Mouse (Mus musculus): ENCODE measurements around the gene Xkr8. TPM values are rescaled to one million over a fixed set of nuclear protein-coding genes. Genes with fewer than 3 reads are reported as not detected.
"Not testable (repeated sequence)": the region's sequence is repeated elsewhere in the genome, so short reads cannot be mapped to it uniquely, and the experiment has no call there.

Gene Xkr8
- 3.5 and 3.6 TPM in 2 replicates for polyA plus RNA-seq (2015; fragmentation: Nextera tagmentation; extraction: Ambion mirVana)

DNA sequence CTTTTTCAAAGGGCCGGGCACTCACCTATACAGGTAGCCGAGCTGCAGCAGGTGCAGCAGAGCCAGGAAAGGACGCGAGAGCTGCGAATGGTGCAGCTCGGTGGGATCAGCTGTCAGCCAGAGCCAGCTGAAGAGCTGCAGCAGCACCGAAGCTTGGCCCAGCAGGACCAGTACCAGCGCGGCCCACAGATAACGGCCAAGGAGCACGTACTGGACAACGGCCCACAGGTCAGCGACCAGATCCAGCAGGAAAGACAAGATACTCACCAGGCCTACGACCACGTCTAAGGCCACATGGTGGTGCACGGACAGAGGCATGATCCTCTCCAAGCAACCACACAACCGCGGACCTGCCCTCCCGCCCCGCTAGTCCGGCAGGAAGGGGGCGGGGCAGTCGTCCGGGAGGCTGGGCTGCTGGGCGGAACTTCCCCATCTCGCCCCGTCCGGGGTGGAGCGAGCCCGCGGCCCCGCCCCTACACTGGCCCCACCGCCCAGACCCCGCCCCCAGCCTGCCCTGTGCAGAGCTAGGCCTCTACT lies at the start of gene Xkr8:
Gene Xkr8 (minus strand): TSS at position 399 of the 537 bp plus-strand sequence.
- no peaks in the 10 kb centered on the region for H3K9me3 ChIP-seq (replicated peaks)
- peak within 1 kb of the TSS; percentile 91 for H3K4me2 ChIP-seq
- H3K36me3 ChIP-seq, result peaks cover 3% of the 10 kb centered on the region; the same call in 1 of the 2 replicates
- WGBS (ENCODE audit: insufficient replicate concordance), result under 1% methylated on average over 34 of the region's 34 CpGs
- peak within 1 kb of the TSS; percentile 65 for H3K4me3 ChIP-seq (replicated peaks)
- H3K4me1 ChIP-seq (replicated peaks), result peaks cover 44% of the 10 kb centered on the region
- no peak within 1 kb of the TSS; the same call in 1 of the 2 replicates for H3K27ac ChIP-seq
- peak within 1 kb of the TSS; percentile 72 for H3K9ac ChIP-seq
- ATAC-seq (ENCODE audit: low read depth), result peak; percentile 94
- DNase-seq, result peak; percentile 84
- H3K27me3 ChIP-seq, result no peaks in the 10 kb centered on the region

DNA sequence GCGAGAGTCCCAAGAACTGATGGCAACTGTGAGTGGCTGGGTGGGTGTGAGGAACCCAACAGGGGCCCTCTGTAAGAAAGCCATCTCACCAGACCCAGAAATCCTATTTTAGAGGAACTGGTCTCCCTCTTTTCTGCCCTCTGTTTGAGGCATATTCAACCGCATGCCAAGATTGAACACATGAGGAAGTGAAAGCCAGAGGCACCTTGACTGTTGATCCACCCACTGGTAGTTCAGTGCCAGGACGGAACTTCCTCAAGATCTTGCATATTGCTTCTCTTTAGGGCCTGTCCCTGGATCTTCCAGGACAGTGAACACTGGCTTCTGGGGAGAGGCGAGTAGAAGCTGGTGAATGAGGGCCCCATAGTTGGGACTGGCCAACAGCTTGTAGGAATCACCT lies 47.9 kb upstream of the Xkr8 start:
- no peak overlapping the region for H3K9ac ChIP-seq
- DNase-seq (no peak), ATAC-seq (ENCODE audit: low read depth) (no peak)
- H3K27me3 ChIP-seq, result no peaks in the 10 kb centered on the region
- no peaks in the 10 kb centered on the region for H3K9me3 ChIP-seq (replicated peaks)
- WGBS (ENCODE audit: insufficient replicate concordance), result 79% methylated on average over 4 of the region's 4 CpGs
- H3K4me3 ChIP-seq (replicated peaks), result no peak overlapping the region
- no peak overlapping the region for H3K27ac ChIP-seq
- peaks cover 17% of the 10 kb centered on the region for H3K4me1 ChIP-seq (replicated peaks)
- H3K36me3 ChIP-seq, result peaks cover 55% of the 10 kb centered on the region
- no peak overlapping the region for H3K4me2 ChIP-seq

DNA sequence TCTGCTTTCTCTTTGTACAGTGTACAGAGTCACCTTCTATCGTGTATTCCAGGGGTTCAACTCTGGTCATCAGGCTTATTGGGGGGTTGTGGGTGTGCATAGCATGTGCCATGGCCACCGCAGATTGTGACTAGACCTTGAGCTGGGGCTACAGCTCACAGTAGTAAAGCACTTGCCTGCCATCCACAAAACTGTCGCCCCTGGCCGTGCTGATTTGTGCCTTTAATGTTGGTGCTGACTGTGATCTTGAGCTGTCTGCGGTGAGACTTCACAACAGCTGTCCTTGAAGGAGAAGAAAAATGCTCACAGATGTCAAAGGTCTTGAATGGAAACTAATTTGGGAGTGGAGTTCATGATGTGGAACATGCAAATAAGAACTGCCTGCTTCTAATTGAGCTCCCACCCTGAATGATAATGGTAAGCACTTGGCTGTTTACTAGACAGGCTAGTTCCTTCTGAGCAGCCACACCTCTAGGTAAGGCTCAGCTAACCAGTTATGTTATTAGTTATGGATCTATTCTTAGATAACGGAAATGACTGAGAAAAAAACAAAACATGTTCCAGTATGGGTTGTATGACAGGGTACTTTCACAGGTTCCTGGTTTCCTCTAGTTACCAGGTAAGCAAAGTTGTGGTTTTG lies 46.3 kb upstream of the Xkr8 start:
- no peaks in the 10 kb centered on the region for H3K9me3 ChIP-seq (replicated peaks)

DNA sequence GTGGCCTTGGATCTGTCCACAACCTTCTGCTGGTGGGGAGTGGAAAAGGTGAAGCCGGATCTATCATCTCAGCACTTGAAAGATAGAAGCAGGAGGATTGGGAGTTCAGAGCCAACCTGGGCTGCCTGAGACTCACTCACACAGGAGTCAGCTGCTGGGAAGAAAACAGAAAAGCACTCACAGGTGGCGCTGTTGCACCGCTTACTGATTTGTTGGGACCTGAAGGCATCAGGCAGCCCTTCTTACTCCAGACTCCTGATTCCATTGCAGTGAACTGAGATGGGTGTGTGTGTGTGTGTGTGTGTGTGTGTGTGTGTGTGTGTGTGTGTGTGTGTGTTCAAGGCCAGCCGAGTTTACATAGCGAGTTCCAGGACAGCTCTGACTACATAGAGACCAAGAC lies 44.4 kb upstream of the Xkr8 start:
- Histone ChIP-seq H3K4me3 (replicated peaks) (no peak overlapping the region), H3K27ac (no peak overlapping the region), H3K4me1 (replicated peaks) (no peaks in the 10 kb centered on the region), H3K36me3 (peaks cover 89% of the 10 kb centered on the region), H3K9me3 (replicated peaks) (no peaks in the 10 kb centered on the region), H3K4me2 (no peak overlapping the region), H3K9ac (no peak overlapping the region), H3K27me3 (no peaks in the 10 kb centered on the region)
- ATAC-seq (ENCODE audit: low read depth), result no peak
- WGBS (ENCODE audit: insufficient replicate concordance), result 85% methylated on average over 5 of the region's 5 CpGs
- DNase-seq, result peak; percentile 30

More for the DNA sequence above, 46.3 kb upstream of the Xkr8 start:
- Histone ChIP-seq H3K4me1 (replicated peaks) (peaks cover 11% of the 10 kb centered on the region), H3K4me3 (replicated peaks) (no peak overlapping the region), H3K4me2 (no peak overlapping the region), H3K27ac (no peak overlapping the region), H3K9ac (no peak overlapping the region), H3K36me3 (peaks cover 70% of the 10 kb centered on the region), H3K27me3 (no peaks in the 10 kb centered on the region)
- ATAC-seq (ENCODE audit: low read depth) (no peak), DNase-seq (no peak)
- 92% methylated on average over 6 of the region's 6 CpGs for WGBS (ENCODE audit: insufficient replicate concordance)

DNA sequence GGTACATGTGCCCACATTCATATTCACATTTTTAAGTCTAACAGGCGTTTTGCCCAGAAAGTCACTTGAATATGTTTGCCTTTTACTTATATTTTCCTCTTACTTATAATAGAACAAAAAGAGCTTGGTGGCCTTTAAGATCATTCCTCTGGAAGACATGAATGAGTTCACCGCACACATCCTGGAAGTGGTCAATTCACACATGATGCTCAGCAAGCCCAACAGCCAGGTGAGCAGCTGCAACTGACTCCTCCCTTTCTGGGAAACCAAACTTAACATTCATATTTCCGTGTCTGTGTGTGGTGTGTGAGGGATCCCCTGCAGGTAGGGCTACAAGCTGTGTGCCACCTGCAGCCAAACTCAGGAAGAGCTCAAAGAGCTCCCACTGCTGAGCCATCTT lies 42.6 kb upstream of the Xkr8 start:
- no peak for ATAC-seq (ENCODE audit: low read depth)
- Histone ChIP-seq H3K36me3 (peaks cover 99% of the 10 kb centered on the region), H3K9ac (no peak overlapping the region), H3K27ac (no peak overlapping the region), H3K27me3 (no peaks in the 10 kb centered on the region), H3K4me1 (replicated peaks) (peaks cover 9% of the 10 kb centered on the region), H3K4me3 (replicated peaks) (no peak overlapping the region), H3K9me3 (replicated peaks) (no peaks in the 10 kb centered on the region), H3K4me2 (no peak overlapping the region)
- DNase-seq, result no peak
- WGBS (ENCODE audit: insufficient replicate concordance), result 72% methylated on average over 3 of the region's 3 CpGs

DNA sequence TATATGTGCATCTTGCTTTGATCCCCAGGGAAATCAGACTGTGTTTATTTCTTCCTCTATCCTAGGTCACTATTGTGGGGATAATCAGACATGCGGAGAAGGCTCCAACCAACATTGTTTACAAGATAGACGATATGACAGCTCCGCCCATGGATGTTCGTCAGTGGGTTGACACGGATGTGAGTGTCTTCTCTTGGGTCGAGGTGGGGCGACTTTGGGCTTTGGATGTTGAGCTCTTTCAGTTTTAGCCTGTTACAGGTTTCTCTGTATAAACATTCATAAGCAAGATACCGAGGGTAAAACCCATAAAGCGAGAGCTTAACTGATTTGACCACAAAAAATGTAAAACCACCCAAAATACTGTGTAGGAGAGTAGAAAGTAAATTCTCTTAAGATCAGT lies 39.4 kb upstream of the Xkr8 start:
- no peak for ATAC-seq (ENCODE audit: low read depth)
- Histone ChIP-seq H3K27me3 (no peaks in the 10 kb centered on the region), H3K4me3 (replicated peaks) (no peak overlapping the region), H3K4me1 (replicated peaks) (peaks cover 28% of the 10 kb centered on the region), H3K9ac (no peak overlapping the region; the same call in 1 of the 2 replicates), H3K36me3 (peaks cover 68% of the 10 kb centered on the region), H3K4me2 (no peak overlapping the region), H3K27ac (no peak overlapping the region), H3K9me3 (replicated peaks) (no peaks in the 10 kb centered on the region)
- no peak for DNase-seq
- 80% methylated on average over 9 of the region's 9 CpGs for WGBS (ENCODE audit: insufficient replicate concordance)

DNA sequence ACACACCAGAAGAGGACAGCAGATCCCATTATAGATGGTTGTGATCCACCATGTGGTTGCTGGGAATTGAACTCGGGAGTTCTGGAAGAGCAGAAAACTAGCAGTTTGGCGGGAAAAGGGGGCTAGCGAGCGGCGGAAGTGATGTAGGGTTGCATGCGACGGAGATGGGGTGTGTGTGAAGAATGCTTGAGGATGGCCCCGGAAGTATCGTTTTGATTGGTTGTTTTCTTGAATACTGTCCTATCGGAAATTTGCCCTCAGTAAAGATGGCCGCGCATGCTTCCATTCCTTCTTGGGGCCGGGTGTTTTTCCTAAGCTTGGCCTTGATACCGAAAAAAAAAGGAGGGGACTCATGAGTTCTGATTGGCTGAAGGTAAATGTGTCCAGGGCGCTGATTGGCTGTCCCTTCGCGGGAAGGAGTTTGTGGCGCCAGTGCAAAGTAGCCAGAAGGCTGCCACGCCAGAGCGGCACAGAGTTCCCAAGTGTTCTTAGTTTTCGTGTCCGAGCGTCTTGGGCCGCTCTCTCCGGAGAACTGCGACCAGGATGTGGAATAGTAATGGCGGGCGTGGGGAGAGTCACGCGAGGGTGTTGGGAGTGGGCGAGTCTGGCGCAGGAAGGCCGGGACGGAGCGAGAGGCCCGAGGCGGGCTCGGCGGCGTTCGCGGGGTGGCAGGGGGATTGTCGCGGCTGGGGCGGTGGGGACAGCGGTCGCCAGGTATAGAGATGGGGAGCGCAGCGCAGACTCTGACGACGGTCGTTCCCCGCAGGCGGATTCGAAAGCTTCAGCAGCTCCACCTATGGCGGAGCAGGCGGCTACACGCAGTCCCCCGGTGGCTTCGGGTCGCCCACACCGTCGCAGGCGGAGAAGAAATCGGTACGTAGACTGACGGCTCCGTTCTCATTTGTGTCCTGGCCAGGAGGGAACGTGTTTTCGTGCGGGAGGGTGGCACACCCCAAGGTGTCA lies 35.8 kb upstream of the Xkr8 start, which contains the start of gene Rpa2:
Gene Rpa2 (plus strand): TSS at position 419 of the 963 bp plus-strand sequence.
- DNase-seq (peak; percentile 99), ATAC-seq (ENCODE audit: low read depth) (peak; percentile 93)
- Histone ChIP-seq H3K9ac (peak within 1 kb of the TSS; percentile 93), H3K9me3 (replicated peaks) (no peaks in the 10 kb centered on the region), H3K27ac (peak within 1 kb of the TSS; percentile 86), H3K4me3 (replicated peaks) (peak within 1 kb of the TSS; percentile 93), H3K4me2 (peak within 1 kb of the TSS; percentile 83), H3K27me3 (no peaks in the 10 kb centered on the region), H3K4me1 (replicated peaks) (peaks cover 28% of the 10 kb centered on the region), H3K36me3 (peaks cover 33% of the 10 kb centered on the region)
- WGBS (ENCODE audit: insufficient replicate concordance), result under 1% methylated on average over 71 of the region's 71 CpGs

DNA sequence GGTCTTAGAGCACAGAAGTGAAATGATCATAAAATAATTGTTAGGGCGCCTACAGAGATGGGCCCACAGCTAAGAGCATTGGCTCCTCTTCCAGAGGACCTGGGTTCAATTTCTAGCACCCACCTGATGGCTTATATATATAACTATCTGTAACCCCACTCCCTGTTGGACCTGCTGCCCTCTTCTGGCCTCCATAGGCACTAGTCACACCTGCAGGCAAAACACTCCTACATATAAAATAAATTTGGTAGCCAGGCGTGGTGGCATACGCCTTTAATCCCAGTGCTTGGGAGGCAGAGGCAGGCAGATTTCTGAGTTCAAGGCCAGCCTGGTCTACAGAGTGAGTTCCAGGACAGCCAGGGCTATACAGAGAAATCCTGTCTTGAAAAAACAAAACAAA lies 30.8 kb upstream of the Xkr8 start:
- H3K4me3 ChIP-seq (replicated peaks); H3K36me3 ChIP-seq; H3K9ac ChIP-seq; H3K4me2 ChIP-seq; ATAC-seq (ENCODE audit: low read depth); H3K27me3 ChIP-seq; H3K9me3 ChIP-seq (replicated peaks); H3K27ac ChIP-seq; DNase-seq: not testable (repeated sequence)
- WGBS (ENCODE audit: insufficient replicate concordance), result 64% methylated on average over 3 of the region's 3 CpGs
- H3K4me1 ChIP-seq (replicated peaks), result peaks cover 13% of the 10 kb centered on the region; the same call in 1 of the 2 replicates

DNA sequence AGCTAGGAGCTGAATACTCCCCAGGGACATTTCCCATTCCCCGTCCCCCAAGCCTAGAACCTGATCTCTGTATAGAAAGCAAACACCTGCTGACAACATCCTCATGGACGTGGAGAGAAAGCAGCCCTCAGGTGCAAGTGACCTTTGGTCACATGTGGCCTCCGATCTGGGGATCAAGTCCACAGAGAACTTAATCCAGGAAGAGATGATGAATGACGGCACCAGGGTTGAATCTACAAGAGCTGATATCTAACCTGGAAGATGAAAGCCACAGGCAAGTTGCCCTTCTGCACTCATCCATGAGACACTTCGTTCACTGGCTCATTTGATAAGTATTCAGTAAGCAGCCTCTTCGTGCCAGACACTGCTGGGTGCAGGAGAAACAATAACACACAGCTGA lies 30.3 kb upstream of the Xkr8 start:
- ATAC-seq (ENCODE audit: low read depth), result no peak
- peaks cover 11% of the 10 kb centered on the region for H3K27me3 ChIP-seq
- H3K4me2 ChIP-seq, result no peak overlapping the region

DNA sequence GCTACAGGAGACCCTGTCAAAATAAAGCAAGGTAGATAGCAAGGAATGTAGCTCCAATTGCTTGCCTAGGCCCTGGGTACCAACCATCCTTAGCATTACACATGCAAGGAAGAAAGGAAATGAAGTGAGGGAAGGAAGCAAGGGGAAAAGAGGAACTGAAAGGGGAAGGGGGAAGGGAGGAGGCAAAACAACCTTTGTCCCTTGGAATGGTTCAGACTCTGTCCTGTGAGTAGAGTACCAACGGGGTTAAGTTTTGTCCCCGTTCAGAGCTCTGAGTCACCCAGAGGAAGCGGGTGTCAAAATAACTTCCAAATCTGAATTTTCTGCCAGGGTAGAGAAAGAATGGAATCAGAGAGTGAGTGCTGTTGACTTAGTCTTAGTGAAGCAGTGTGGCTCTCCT lies 27.9 kb upstream of the Xkr8 start:
- H3K9ac ChIP-seq, result no peak overlapping the region
- 24% methylated on average over 3 of the region's 3 CpGs for WGBS (ENCODE audit: insufficient replicate concordance)
- H3K27ac ChIP-seq, result no peak overlapping the region
- no peak; the same call in 1 of the 2 replicates for ATAC-seq (ENCODE audit: low read depth)
- H3K36me3 ChIP-seq, result no peaks in the 10 kb centered on the region
- peaks cover 34% of the 10 kb centered on the region for H3K27me3 ChIP-seq
- no peak overlapping the region for H3K4me2 ChIP-seq
- H3K4me3 ChIP-seq (replicated peaks), result no peak overlapping the region
- no peaks in the 10 kb centered on the region for H3K9me3 ChIP-seq (replicated peaks)
- peaks cover 15% of the 10 kb centered on the region; the same call in 1 of the 2 replicates for H3K4me1 ChIP-seq (replicated peaks)
- no peak for DNase-seq

More for the DNA sequence above, 30.3 kb upstream of the Xkr8 start:
- H3K4me1 ChIP-seq (replicated peaks), result peaks cover 12% of the 10 kb centered on the region; the same call in 1 of the 2 replicates
- H3K36me3 ChIP-seq, result no peaks in the 10 kb centered on the region
- H3K27ac ChIP-seq, result no peak overlapping the region
- 64% methylated on average over 6 of the region's 6 CpGs for WGBS (ENCODE audit: insufficient replicate concordance)
- H3K9ac ChIP-seq, result no peak overlapping the region
- H3K4me3 ChIP-seq (replicated peaks), result no peak overlapping the region
- no peaks in the 10 kb centered on the region for H3K9me3 ChIP-seq (replicated peaks)
- DNase-seq, result no peak
